ENCODE assay signal across 9 mouse cellular contexts in genomic region chr2:35557911-35558825, GRCm38 (mm10). TPM values are rescaled to one million over a fixed set of nuclear protein-coding genes. Genes with fewer than 3 reads are reported as not detected.
DNase-seq lines count a peak whose midpoint lies in the region; ATAC-seq and TF ChIP-seq lines count a peak whose summit lies in the region.
"Had no signal": no experiment of that assay in that cellular context is flagged by ENCODE, and none has a peak within 500 bp of the region (broad histone marks: within the 10 kb centered on the region; RNA-seq: fewer than 3 reads in every experiment).

TSS of gene Dab2ip (plus strand) at chr2:35558266.

- peak within 1 kb of the TSS; percentile 47; the same call in 1 of the 2 replicates for H3K27ac ChIP-seq in kidney, postnatal 0 days
- H3K27ac ChIP-seq in brown adipose tissue, adult 24 weeks (replicated peaks; ENCODE audit: low read depth, low read length) = no peak within 1 kb of the TSS
- H3K27ac ChIP-seq in hindbrain, embryonic 10.5 days = peak within 1 kb of the TSS; percentile 70
- H3K27ac ChIP-seq: liver, embryonic 14.5 days had no signal

- 22% methylated on average over 29 of the region's 29 CpGs for WGBS in kidney, postnatal 0 days
- 65% methylated on average over 29 of the region's 29 CpGs for WGBS in hindbrain, embryonic 10.5 days

- H3K4me3 ChIP-seq in kidney, postnatal 0 days (replicated peaks; ENCODE audit: low read depth, low read length) = no peak within 1 kb of the TSS
- H3K4me3 ChIP-seq in brown adipose tissue, adult 24 weeks (ENCODE audit: insufficient read depth, low read depth, low read length) = peak within 1 kb of the TSS; percentile 12; the same call in 1 of the 2 replicates
- no peak within 1 kb of the TSS for H3K4me3 ChIP-seq in hindbrain, embryonic 10.5 days

- H3K4me1 ChIP-seq in kidney, postnatal 0 days (replicated peaks; ENCODE audit: insufficient read depth, low read length) = peaks cover 12% of the 10 kb centered on the region
- H3K4me1 ChIP-seq in brown adipose tissue, adult 24 weeks (ENCODE audit: control insufficient read depth, insufficient read depth, insufficient read length, low read length) = no peaks in the 10 kb centered on the region
- peaks cover 52% of the 10 kb centered on the region for H3K4me1 ChIP-seq in hindbrain, embryonic 10.5 days (replicated peaks)

- intact Hi-C loops in left cerebral cortex, postnatal 10 days (cut with DNase I) = no loop called here

- DNase-seq in kidney, postnatal 0 days (ENCODE audit: low spot score) = peak; percentile 67
- no peak for DNase-seq in kidney, adult 18-20 months
- peak; percentile 31 to 61 for DNase-seq in frontal cortex, postnatal 25 days (ENCODE audit: low spot score in 2 of 2)
- DNase-seq in hindbrain, embryonic 10.5 days (ENCODE audit: low spot score) = no peak
- peak; percentile 44 to 49 for DNase-seq in left cerebral cortex, postnatal 10 days (ENCODE audit: extremely low spot score in 1 of 2, low spot score in 2 of 2)
- DNase-seq in right cerebral cortex, adult 2 months (ENCODE audit: low spot score in 2 of 2) = peak; percentile 77 to 82
- DNase-seq in B cell, adult 2 months = no peak

- no peaks in the 10 kb centered on the region for H3K9me3 ChIP-seq in kidney, postnatal 0 days (replicated peaks; ENCODE audit: low read length)
- H3K9me3 ChIP-seq in hindbrain, embryonic 10.5 days = no peaks in the 10 kb centered on the region

- peak within 1 kb of the TSS; percentile 31; the same call in 1 of the 2 replicates for H3K9ac ChIP-seq in kidney, postnatal 0 days (ENCODE audit: low read depth, low read length)
- H3K9ac ChIP-seq: liver, embryonic 14.5 days had no signal

- H3K4me2 ChIP-seq in kidney, postnatal 0 days (ENCODE audit: low read length) = peak within 1 kb of the TSS; percentile 45

- TF ChIP-seq CTCF in kidney, postnatal 0 days (IDR thresholded peaks at IDR 0.05; ENCODE audit: low read depth) = no peak

- peak; percentile 69 for ATAC-seq in kidney, postnatal 0 days (replicated peaks; ENCODE audit: low FRiP score, low read depth)

- no peaks in the 10 kb centered on the region for H3K27me3 ChIP-seq in kidney, postnatal 0 days (ENCODE audit: insufficient read depth, low read length)
- peaks cover 5% of the 10 kb centered on the region for H3K27me3 ChIP-seq in hindbrain, embryonic 10.5 days (ENCODE audit: insufficient read depth, poor library complexity, severe bottlenecking)

- no peaks in the 10 kb centered on the region for H3K36me3 ChIP-seq in kidney, postnatal 0 days (ENCODE audit: insufficient read depth, low read length)
- H3K36me3 ChIP-seq in hindbrain, embryonic 10.5 days = no peaks in the 10 kb centered on the region

RNA-seq across cellular contexts. Expression of gene Dab2ip, which starts in this region (rescaled TPM):
- 36.5 and 41.4 TPM in 2 replicates for polyA plus RNA-seq in kidney, postnatal 0 days (2015; fragmentation: Nextera tagmentation; extraction: Ambion mirVana)
- 14.3 and 19.1 TPM in 2 replicates for polyA plus RNA-seq in brown adipose tissue, adult 24 weeks (2012; ENCODE audit: insufficient read depth, insufficient read length, missing spikeins)
- 26.9 and 28.8 TPM in 2 replicates for polyA plus RNA-seq in hindbrain, embryonic 10.5 days (2016; fragmentation: Nextera tagmentation; extraction: Ambion mirVana)
- total RNA-seq in left cerebral cortex, postnatal 10 days (2021) = 100 to 1,000 TPM; 125 to 138 TPM

Comparison
In these comparisons a context has a peak if more than half of its experiments do, and no peak if none do; other contexts are left out.
1. DNase-seq: peak in kidney, postnatal 0 days (single experiment), frontal cortex, postnatal 25 days (2 of 2), left cerebral cortex, postnatal 10 days (2 of 2) and right cerebral cortex, adult 2 months (2 of 2); none in kidney, adult 18-20 months (single experiment), hindbrain, embryonic 10.5 days (single experiment) and B cell, adult 2 months (0 of 2).